Mouse (Mus musculus) liver, adult 2 months (tissue): ENCODE measurements at regions not wholly inside any gene's neighbourhood (a gene's known extent, or its start where the extent isn't known, plus 50 kb on each side); places are given as distances from the start of the nearest gene placed in this dataset.
A peak's percentile ranks its signal among the peaks of the same experiment; 100 is the strongest.

ENCODE experiments used
- DNase-seq: peaks from one replicate; pipeline ENCODE4 v3.0.0-alpha.2; 2011; ENCODE audit warnings: low read depth, low spot score; ENCODE audit errors: extremely low read depth
- H3K27ac ChIP-seq: fragments of 200-500 bp; replicated peaks from 2 replicates; pipeline ENCODE4 v1.5.1; 2012; ENCODE audit warnings: low read depth, mild to moderate bottlenecking, control low read depth, inconsistent platforms, low read length; ENCODE audit not compliant: insufficient read depth
- H3K27me3 ChIP-seq: fragments of 200-500 bp; 2 replicates; pipeline ENCODE4 v1.6.1; 2012; ENCODE audit warnings: mild to moderate bottlenecking, moderate library complexity, low read length, inconsistent platforms; ENCODE audit not compliant: control insufficient read depth, insufficient read depth
- H3K36me3 ChIP-seq: fragments of 200-500 bp; 2 replicates; pipeline ENCODE4 v1.6.1; 2012; ENCODE audit warnings: low read length, inconsistent platforms; ENCODE audit not compliant: control insufficient read depth, insufficient read depth
- H3K4me1 ChIP-seq: fragments of 200-500 bp; 2 replicates; pipeline ENCODE4 v1.6.1; 2011; ENCODE audit warnings: low read length; ENCODE audit not compliant: control insufficient read depth, insufficient read depth
- H3K4me3 ChIP-seq: fragments of 200-500 bp; 2 replicates; pipeline ENCODE4 v1.5.1; 2011; ENCODE audit warnings: low read depth, mild to moderate bottlenecking, control low read depth, low read length, moderate library complexity; ENCODE audit not compliant: insufficient read depth
- H3K79me2 ChIP-seq: fragments of 200-500 bp; 2 replicates; pipeline ENCODE4 v1.6.1; 2012; ENCODE audit warnings: inconsistent platforms, mild to moderate bottlenecking, low read length, moderate library complexity; ENCODE audit not compliant: control insufficient read depth, insufficient read depth
- H3K9ac ChIP-seq: fragments of 200-500 bp; 2 replicates; pipeline ENCODE4 v1.6.1; 2012; ENCODE audit warnings: low read depth, mild to moderate bottlenecking, control low read depth, inconsistent platforms, low read length
- CTCF ChIP-seq: fragments of 200-500 bp; IDR thresholded peaks from 2 replicates; pipeline ENCODE4 v1.5.1; 2011; ENCODE audit warnings: low read depth, low read length, control low read depth
- POLR2A ChIP-seq: fragments of 200-500 bp; IDR thresholded peaks from 2 replicates; pipeline ENCODE4 v1.6.1; 2011; ENCODE audit warnings: low read length, control low read depth; ENCODE audit not compliant: insufficient read depth; ENCODE audit errors: extremely low read depth
- WGBS: fragments of 180-500 bp; shearing (Covaris S2); methylation state at CpG from one replicate; pipeline ENCODE4 v1.1.7; 2018; 5-methylcytosine and 5-hydroxymethylcytosine counted together

- Histone ChIP-seq H3K4me1 (no peaks in the 10 kb centered on the region), H3K27me3 (no peaks in the 10 kb centered on the region; the same call in 1 of the 2 replicates), H3K36me3 (no peaks in the 10 kb centered on the region), H3K4me3 (no peak overlapping the region), H3K9ac (no peak overlapping the region), H3K79me2 (no peaks in the 10 kb centered on the region), H3K27ac (no peak overlapping the region)
- no peak for DNase-seq
- no peak for TF ChIP-seq CTCF
- 81% methylated on average over 4 of the region's 4 CpGs for WGBS
Observed at GRCm38 (mm10) chr11:85981561-85981960, 95.3 kb downstream of the Tbx4 start.

DNA sequence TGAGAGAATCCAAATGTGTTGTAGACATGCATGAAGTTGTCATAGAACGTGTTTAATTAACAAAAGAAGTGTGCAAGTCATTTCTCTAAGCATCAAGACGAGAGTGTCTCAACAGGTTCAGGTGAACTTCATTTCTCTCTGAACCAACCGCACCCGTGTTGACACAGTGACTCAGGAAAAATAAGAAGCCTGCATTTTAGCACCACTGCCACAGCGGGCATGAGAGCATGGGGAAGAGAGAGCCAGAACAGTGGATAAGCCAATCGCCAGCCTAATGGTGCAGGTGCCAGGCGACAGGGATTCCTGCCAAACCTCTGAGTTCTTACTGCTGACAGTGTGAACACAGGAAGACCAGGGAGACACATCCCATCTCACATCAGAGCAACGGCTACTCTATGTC, 100.1 kb downstream of the Tbx4 start:
- Histone ChIP-seq H3K27me3 (peaks cover 2% of the 10 kb centered on the region; the same call in 1 of the 2 replicates), H3K79me2 (no peaks in the 10 kb centered on the region), H3K4me3 (no peak overlapping the region), H3K9ac (no peak overlapping the region), H3K27ac (no peak overlapping the region), H3K36me3 (no peaks in the 10 kb centered on the region), H3K4me1 (no peaks in the 10 kb centered on the region)
- DNase-seq = no peak
- WGBS = 72% methylated on average over 8 of the region's 8 CpGs
- TF ChIP-seq POLR2A (no peak), CTCF (no peak)

DNA sequence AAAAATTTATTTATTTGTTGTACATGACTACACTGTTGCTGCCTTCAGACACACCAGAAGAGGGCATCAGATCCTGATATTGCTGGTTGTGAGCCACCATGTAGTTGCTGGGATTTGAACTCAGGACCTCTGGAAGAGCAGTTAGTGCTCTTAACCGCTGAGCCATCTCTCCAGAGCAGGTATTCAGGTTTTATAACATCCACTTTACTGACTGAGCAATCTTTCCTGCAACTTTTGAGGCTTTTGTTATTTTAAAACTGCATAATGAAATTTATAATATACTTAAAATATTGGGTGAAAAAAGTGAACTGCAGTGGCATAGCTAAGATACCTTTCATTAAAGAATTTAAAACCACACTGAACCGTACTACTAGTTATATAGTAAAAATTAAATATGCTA, 101.0 kb downstream of the Tbx4 start:
- Histone ChIP-seq H3K4me1 (no peaks in the 10 kb centered on the region), H3K36me3 (no peaks in the 10 kb centered on the region), H3K4me3 (no peak overlapping the region), H3K79me2 (no peaks in the 10 kb centered on the region), H3K27me3 (peaks cover 2% of the 10 kb centered on the region; the same call in 1 of the 2 replicates), H3K9ac (no peak overlapping the region), H3K27ac (no peak overlapping the region)
- no peak for DNase-seq
- no peak for TF ChIP-seq CTCF
- no peak for TF ChIP-seq POLR2A
- WGBS = 96% methylated on average over 2 of the region's 2 CpGs

DNA sequence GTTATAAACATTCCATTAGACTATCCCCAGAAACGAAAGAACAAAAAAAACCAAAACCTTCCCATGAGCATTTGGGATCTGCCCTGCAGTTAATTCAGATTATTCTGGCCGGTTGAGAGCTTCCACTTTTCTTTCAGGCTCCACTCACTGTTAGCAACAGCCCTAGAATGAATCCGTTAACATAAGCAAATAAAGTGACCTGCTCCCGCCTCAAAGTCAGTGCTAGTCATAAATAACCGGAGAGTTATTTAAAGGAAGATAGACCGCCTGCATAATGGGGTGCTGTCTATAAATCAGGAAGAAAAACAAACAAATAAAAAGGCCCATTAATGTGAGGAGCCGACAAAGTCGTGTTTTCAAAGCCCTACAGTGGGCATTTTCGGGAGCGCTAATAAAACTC, 103.3 kb downstream of the Tbx4 start:
- H3K79me2 ChIP-seq = no peaks in the 10 kb centered on the region
- no peaks in the 10 kb centered on the region for H3K4me1 ChIP-seq
- H3K27me3 ChIP-seq = peaks cover 2% of the 10 kb centered on the region; the same call in 1 of the 2 replicates
- no peaks in the 10 kb centered on the region for H3K36me3 ChIP-seq
- 14% methylated on average over 10 of the region's 10 CpGs for WGBS
- H3K27ac ChIP-seq = no peak overlapping the region
- TF ChIP-seq POLR2A (no peak), CTCF (no peak)
- no peak for DNase-seq
- H3K4me3 ChIP-seq = no peak overlapping the region
- H3K9ac ChIP-seq = no peak overlapping the region

DNA sequence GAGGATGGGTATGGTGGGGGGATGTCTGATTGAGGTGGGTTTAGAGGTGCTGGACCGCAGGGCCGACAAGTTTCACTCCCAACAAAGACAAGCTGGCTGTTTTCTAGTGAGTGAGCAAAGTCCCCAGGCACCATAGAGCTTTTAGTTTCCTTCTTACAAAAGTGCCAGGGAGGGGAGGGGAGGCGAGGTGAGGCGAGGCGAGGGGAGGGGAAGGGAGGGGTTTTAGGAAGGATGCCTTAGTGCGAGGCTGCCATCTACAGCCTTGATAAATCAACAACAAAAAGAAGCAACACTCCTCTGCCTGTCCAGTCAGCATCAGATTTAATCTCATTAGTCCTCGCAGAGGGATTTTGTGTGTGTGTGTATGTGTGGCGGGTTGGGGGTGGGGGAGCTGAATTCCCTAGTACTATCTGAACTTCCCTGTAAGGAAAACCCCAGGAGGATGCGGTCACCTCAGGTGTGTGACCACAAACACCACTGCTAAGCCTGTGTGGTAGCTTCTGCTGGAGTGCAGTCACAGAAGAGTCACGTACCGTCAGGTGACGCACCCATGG, 103.8 kb downstream of the Tbx4 start:
- no peak overlapping the region for H3K4me3 ChIP-seq
- no peak overlapping the region for H3K27ac ChIP-seq
- H3K36me3 ChIP-seq = no peaks in the 10 kb centered on the region
- TF ChIP-seq POLR2A (no peak), CTCF (no peak)
- H3K4me1 ChIP-seq = no peaks in the 10 kb centered on the region
- DNase-seq = no peak
- no peaks in the 10 kb centered on the region for H3K79me2 ChIP-seq
- H3K27me3 ChIP-seq = peaks cover 2% of the 10 kb centered on the region; the same call in 1 of the 2 replicates
- 30% methylated on average over 12 of the region's 12 CpGs for WGBS
- H3K9ac ChIP-seq = no peak overlapping the region

DNA sequence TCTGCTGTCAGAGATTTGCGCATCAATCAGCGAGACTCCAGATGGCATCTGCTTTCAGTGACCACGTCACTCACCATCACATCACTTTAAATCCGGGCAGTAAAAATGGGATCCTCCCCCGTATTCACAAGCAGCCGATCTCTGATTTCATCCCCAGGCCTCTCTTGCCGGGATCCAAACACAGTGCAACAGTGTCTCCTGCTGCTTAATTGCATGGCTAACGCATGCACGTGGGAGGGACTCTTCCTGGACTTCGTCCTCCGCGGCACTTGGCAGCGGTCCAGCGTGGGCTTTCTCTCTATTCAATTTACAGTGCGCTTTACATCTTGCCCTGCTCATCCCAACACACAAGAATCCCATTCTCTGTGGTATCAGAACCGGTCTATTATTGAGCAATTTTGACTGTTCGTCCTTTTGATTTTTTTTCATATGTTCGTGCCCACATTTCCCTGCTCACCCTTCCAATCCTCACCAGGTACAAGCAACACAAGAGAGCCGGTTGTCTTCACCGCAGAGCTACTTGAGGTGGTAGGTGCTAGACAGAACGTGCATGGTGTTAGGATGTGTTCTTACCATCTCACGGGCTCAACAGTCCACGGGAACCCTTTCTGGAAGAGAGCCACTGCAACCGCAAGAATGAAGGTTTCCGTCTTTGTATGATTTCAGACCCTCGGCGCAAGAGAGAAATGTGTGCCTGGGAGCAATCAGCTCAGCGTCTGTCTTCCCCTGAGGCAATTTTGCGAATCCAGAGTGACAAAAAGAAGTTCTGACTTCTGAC, 109.3 kb downstream of the Tbx4 start:
- Histone ChIP-seq H3K27ac (no peak overlapping the region), H3K4me3 (no peak overlapping the region), H3K4me1 (no peaks in the 10 kb centered on the region), H3K27me3 (no peaks in the 10 kb centered on the region), H3K36me3 (no peaks in the 10 kb centered on the region), H3K9ac (no peak overlapping the region), H3K79me2 (no peaks in the 10 kb centered on the region)
- 0 out of 2 replicates have a peak, but pooled peaks have one; percentile 9 for TF ChIP-seq CTCF
- no peak for TF ChIP-seq POLR2A
- WGBS = 47% methylated on average over 29 of the region's 29 CpGs
- no peak for DNase-seq
